Mouse (Mus musculus): ENCODE data around the gene Hsph1. TPM values are rescaled to one million over a fixed set of nuclear protein-coding genes. Genes with fewer than 3 reads are reported as not detected.
A peak's percentile ranks its signal among the peaks of the same experiment; 100 is the strongest.

Hsph1 gene
- polyA plus RNA-seq, 1 experiment from 2014 or later, result 26.4 TPM

DNA sequence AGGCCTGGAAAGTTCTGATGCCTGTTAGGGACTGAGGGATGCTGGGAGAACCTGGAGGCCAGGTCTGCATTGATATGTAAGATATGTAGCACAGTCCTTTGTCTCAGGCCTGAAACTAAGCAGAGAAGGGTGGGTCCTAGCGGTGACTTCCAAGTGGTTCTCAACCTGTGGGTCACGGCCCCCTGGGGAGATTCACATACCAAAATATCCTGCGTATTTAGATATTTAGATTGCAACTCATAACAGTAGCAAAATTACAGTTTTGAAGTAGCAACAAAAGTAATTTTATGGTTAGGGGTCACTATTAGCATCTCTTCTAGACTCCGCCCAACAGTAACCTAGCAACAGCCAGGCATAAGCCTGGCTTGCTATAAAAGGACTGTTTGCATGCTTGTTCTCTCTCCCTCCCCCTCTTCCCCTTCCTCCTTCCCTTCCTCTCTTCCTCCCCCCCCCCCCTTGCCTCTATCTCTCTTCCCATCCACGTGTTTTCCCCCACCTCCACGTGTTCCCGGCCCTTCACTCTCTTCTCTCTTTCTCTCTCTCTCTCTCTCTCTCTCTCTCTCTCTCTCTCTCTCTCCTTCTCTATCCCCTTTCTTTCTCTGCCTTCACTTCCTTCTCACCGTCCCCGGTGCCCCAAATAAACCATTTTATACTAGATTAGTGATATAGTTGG, 22.7 kb upstream of the Hsph1 start:
- Histone ChIP-seq H3K27me3 (no peaks in the 10 kb centered on the region), H3K36me3 (no peaks in the 10 kb centered on the region), H3K4me1 (replicated peaks) (no peaks in the 10 kb centered on the region), H3K4me3 (no peak overlapping the region), H3K4me2 (no peak overlapping the region), H3K9ac (no peak overlapping the region), H3K9me3 (replicated peaks) (no peaks in the 10 kb centered on the region), H3K27ac (no peak overlapping the region)
- WGBS, result 63% methylated on average over 9 of the region's 9 CpGs
- no peak for ATAC-seq (replicated peaks; ENCODE audit: insufficient number of reproducible peaks, insufficient read depth, low FRiP score, low read depth)

DNA sequence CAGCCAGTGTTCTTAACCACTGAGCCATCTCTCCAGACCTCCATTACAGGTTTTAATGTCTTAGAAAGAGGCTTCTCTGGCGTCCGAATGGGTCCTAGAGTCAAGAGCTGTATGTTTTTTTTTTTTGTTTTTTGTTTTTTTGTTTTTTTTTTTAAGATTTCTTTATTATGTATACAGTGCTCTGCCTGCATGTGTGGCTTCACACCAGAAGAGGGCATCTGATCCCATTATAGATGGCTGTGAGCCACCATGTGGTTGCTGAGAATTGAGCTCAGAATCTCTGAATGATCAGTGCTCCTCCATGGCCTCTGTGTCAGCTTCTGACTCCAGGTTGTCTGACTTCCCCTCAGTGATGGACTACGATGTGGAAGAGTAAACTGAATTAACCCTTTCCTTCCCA, 21.8 kb upstream of the Hsph1 start:
- H3K27me3 ChIP-seq, result no peaks in the 10 kb centered on the region
- 53% methylated on average over 3 of the region's 3 CpGs for WGBS
- ATAC-seq (replicated peaks; ENCODE audit: insufficient number of reproducible peaks, insufficient read depth, low FRiP score, low read depth), result no peak

DNA sequence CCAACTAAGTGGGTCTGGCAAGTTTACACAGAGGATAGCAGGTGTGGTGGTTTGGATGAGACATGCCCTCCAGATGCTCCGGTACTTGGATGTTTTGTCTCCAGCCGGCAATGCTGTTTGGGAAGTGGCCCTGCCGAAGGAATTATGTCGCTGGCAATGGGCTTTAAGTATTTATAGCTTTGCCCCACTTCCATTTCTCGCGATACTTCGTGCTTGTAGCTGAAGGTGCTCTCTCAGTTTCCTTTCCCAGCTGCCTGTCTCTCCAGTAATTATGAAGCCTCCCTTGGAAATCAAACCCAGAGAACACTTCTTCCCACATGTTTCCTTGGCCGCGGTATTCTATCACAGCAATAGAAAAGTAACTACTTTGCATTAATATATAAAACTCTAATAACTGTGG, 19.5 kb upstream of the Hsph1 start:
- no peak overlapping the region for H3K9ac ChIP-seq
- WGBS, result 87% methylated on average over 9 of the region's 9 CpGs
- H3K36me3 ChIP-seq, result no peaks in the 10 kb centered on the region

More for the DNA sequence above, 21.8 kb upstream of the Hsph1 start:
- no peak overlapping the region for H3K27ac ChIP-seq
- no peak overlapping the region for H3K4me3 ChIP-seq
- H3K9me3 ChIP-seq (replicated peaks), result no peaks in the 10 kb centered on the region
- H3K4me2 ChIP-seq, result no peak overlapping the region
- H3K4me1 ChIP-seq (replicated peaks), result no peaks in the 10 kb centered on the region
- no peak overlapping the region for H3K9ac ChIP-seq
- H3K36me3 ChIP-seq, result no peaks in the 10 kb centered on the region

DNA sequence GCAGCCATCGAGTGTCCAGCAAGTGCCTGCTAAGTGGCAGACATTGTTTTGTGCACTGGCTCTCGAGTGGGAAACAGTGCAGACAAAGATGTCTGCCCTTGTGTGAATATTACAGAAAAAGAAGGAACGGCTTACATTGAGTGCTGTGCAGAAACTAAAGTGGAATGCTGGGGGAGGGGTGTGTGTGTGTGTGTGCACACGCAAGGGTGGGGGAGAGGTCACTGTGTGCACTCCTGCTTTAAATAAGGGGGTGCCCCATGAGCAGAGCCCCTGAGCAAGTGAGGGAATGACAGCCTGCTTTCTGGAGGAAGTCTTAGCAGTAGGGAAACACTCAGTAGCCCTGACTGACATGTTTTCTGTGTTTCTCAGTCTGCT, 14.0 kb upstream of the Hsph1 start:
- no peak overlapping the region for H3K27ac ChIP-seq
- no peaks in the 10 kb centered on the region for H3K27me3 ChIP-seq
- no peak overlapping the region for H3K9ac ChIP-seq
- peaks cover 16% of the 10 kb centered on the region for H3K4me1 ChIP-seq (replicated peaks)
- no peaks in the 10 kb centered on the region for H3K36me3 ChIP-seq
- H3K4me2 ChIP-seq, result no peak overlapping the region
- H3K4me3 ChIP-seq, result no peak overlapping the region
- 56% methylated on average over 4 of the region's 4 CpGs for WGBS
- no peak for ATAC-seq (replicated peaks; ENCODE audit: insufficient number of reproducible peaks, insufficient read depth, low FRiP score, low read depth)
- H3K9me3 ChIP-seq (replicated peaks), result no peaks in the 10 kb centered on the region

More for the DNA sequence above, 19.5 kb upstream of the Hsph1 start:
- Histone ChIP-seq H3K4me1 (replicated peaks) (no peaks in the 10 kb centered on the region), H3K27ac (no peak overlapping the region), H3K4me3 (no peak overlapping the region), H3K9me3 (replicated peaks) (no peaks in the 10 kb centered on the region), H3K4me2 (no peak overlapping the region), H3K27me3 (no peaks in the 10 kb centered on the region)
- no peak for ATAC-seq (replicated peaks; ENCODE audit: insufficient number of reproducible peaks, insufficient read depth, low FRiP score, low read depth)

DNA sequence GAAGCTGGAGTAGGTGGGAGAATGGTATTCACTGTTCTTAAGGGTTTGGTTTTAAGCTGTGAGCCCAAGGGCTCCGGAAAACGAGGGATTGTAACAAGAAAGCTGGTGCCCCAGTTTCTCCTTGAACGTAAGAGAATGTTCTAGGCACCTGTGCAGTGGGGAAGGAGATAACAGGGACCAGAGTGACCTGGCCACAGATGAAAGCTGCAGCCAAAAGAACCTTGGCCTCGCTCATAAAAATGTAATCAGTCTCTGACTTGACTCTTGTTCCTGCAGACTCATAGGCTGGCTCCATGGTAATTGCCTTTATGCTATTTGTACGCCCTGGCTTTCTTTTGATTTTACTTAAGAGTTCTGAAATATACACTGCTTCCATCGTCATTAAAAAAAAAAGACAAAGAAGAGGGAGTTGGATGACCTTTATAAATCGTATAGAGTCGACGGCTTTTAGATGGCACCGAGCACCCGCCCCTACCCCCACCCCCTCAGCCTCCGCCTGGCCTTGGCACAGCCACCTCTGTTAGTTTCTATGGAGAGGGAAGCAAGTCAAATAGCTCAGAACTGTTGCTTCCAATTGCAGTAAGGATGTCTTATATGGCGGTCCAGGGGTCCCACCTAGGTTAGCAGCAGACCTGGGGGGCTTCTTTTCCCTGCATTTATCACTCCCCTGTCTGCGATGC, 13.5 kb upstream of the Hsph1 start:
- 77% methylated on average over 14 of the region's 14 CpGs for WGBS
- no peaks in the 10 kb centered on the region for H3K9me3 ChIP-seq (replicated peaks)

DNA sequence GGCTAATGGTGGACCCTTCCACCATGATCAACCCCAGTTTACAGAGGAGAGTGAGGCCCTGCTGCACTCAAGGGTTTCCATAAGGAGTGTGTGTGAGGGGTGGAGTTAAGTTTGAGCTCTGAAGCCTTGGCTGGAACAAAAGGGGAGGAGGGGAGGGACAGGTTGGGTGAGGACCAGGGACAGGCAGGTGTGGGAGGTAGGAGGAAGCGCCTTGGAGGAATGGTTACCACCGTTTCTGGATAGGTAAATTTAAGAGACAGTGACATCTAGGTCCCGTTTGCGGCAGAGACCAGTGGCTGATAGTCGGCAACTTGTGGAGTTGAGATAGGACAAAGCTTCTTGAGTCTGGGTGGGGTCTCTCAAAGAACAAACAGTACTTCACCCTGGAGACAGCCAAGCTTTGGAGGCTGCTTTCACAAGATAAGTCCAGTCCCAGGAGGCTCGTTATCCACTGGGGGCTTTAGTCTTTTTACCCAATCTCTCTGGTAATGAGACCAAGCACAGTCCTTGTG, 12.8 kb upstream of the Hsph1 start:
- H3K9ac ChIP-seq, result no peak overlapping the region
- H3K36me3 ChIP-seq, result no peaks in the 10 kb centered on the region
- peaks cover 16% of the 10 kb centered on the region for H3K4me1 ChIP-seq (replicated peaks)
- H3K27ac ChIP-seq, result no peak overlapping the region
- WGBS, result 48% methylated on average over 6 of the region's 6 CpGs
- no peak for ATAC-seq (replicated peaks; ENCODE audit: insufficient number of reproducible peaks, insufficient read depth, low FRiP score, low read depth)
- no peaks in the 10 kb centered on the region for H3K27me3 ChIP-seq
- no peak overlapping the region for H3K4me3 ChIP-seq
- no peak overlapping the region for H3K4me2 ChIP-seq
- no peaks in the 10 kb centered on the region for H3K9me3 ChIP-seq (replicated peaks)

More for the DNA sequence above, 13.5 kb upstream of the Hsph1 start:
- Histone ChIP-seq H3K9ac (no peak overlapping the region), H3K27ac (no peak overlapping the region), H3K27me3 (no peaks in the 10 kb centered on the region), H3K4me2 (no peak overlapping the region), H3K36me3 (no peaks in the 10 kb centered on the region), H3K4me1 (replicated peaks) (peaks cover 16% of the 10 kb centered on the region), H3K4me3 (no peak overlapping the region)
- ATAC-seq (replicated peaks; ENCODE audit: insufficient number of reproducible peaks, insufficient read depth, low FRiP score, low read depth), result no peak

DNA sequence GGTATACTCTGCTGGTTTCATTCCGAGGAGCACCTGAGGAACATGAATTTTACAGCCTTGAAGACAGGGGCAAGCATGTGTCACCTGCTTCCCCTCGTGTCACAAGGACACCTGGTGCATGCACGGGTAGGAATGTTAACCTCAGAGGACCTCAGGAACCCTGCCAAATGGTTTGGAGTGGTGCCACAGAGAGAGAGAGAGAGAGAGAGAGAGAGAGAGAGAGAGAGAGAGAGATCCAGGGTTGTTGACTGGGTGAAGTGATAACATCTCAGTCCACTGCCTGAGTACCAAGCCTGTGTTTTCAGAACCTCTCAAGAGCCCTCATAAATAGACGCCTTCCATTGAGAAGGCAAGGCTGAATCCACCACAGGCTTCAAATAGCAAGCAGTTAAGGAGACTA, 12.0 kb upstream of the Hsph1 start:
- Histone ChIP-seq H3K9ac (no peak overlapping the region), H3K27me3 (no peaks in the 10 kb centered on the region), H3K27ac (no peak overlapping the region), H3K4me2 (no peak overlapping the region), H3K9me3 (replicated peaks) (no peaks in the 10 kb centered on the region), H3K4me3 (no peak overlapping the region), H3K4me1 (replicated peaks) (peaks cover 16% of the 10 kb centered on the region), H3K36me3 (no peaks in the 10 kb centered on the region)
- WGBS, result 28% methylated on average over 4 of the region's 4 CpGs
- ATAC-seq (replicated peaks; ENCODE audit: insufficient number of reproducible peaks, insufficient read depth, low FRiP score, low read depth), result no peak

DNA sequence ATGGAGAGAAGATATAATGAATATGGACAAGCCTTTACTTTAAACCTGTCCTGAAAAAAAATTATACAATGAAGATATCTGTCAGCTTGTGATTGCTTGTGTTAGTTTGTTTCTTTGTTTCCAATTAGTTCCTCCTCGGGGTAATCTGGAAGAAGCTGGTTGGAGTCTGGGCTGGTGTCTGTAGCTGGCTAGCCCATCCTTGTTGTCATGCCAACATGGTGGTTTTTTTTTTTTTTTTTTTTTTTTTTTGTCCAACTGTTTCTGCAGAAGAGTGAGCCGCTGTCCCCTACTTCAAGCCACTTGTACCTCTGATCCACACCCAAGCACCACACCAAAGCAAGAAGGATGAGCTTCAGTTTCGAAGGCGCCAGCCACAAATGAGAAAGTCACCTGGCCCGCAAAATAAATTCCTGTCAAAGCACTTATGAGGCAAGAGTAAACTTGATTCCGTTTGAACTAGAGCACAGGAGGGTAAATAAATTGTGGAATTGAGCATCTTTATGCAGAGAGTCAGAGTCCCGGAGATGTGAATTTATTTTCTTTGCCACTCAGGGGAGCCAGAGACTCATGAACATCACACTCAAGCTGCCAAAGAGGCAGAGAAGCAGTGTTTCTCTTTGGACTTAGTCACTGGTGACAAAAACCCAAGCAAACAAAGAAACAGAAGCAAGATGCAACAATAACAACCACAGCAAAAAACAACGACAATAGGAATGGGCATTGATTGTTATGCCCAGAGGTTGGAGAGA, 11.4 kb upstream of the Hsph1 start:
- no peak overlapping the region for H3K27ac ChIP-seq
- no peaks in the 10 kb centered on the region for H3K9me3 ChIP-seq (replicated peaks)

DNA sequence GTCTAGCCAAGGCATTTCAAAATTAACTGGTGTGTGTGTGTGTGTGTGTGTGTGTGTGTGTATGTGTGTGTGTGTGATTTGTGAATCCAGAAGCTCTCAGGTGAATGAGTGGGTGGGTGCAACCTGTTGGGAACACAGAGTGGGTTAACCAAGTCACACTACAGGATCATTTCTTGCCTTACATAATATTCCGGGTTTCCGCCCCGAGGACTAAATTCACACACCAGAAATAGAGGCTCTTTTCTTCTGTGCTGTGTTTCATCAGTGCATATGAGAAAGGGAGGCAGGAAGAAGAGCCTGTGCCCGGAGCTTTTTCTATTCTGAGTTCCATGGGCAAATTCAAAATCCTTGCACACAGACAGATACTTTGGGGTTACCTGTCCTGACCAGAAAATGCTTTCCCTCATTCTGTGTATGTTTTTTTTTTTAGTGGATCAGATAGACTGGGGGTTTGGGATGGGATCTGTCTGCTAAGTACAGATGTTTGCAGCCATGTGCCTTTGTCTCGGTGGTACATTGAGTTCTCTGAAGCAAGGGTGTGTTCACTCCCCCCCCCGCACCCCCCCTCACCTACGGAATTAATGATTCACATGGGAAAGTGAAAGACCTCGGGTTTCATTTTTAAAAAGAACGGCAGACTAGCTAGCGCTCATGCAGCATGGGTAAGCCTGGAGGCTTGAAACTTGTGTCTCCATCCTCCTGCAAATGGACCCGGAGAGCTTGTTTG, 6.8 kb upstream of the Hsph1 start:
- ATAC-seq (replicated peaks; ENCODE audit: insufficient number of reproducible peaks, insufficient read depth, low FRiP score, low read depth), result no peak
- Histone ChIP-seq H3K9me3 (replicated peaks) (no peaks in the 10 kb centered on the region), H3K4me3 (no peak overlapping the region), H3K27me3 (no peaks in the 10 kb centered on the region), H3K4me1 (replicated peaks) (0 out of 2 replicates have a peak, but pooled peaks cover under 1% of the 10 kb centered on the region), H3K4me2 (no peak overlapping the region), H3K36me3 (no peaks in the 10 kb centered on the region), H3K27ac (no peak overlapping the region), H3K9ac (no peak overlapping the region)
- 78% methylated on average over 11 of the region's 11 CpGs for WGBS

More for the DNA sequence above, 11.4 kb upstream of the Hsph1 start:
- no peaks in the 10 kb centered on the region for H3K27me3 ChIP-seq
- no peak overlapping the region for H3K9ac ChIP-seq
- ATAC-seq (replicated peaks; ENCODE audit: insufficient number of reproducible peaks, insufficient read depth, low FRiP score, low read depth), result no peak
- H3K36me3 ChIP-seq, result no peaks in the 10 kb centered on the region
- no peak overlapping the region for H3K4me2 ChIP-seq
- H3K4me1 ChIP-seq (replicated peaks), result peaks cover 16% of the 10 kb centered on the region
- WGBS, result 69% methylated on average over 8 of the region's 8 CpGs
- no peak overlapping the region for H3K4me3 ChIP-seq

DNA sequence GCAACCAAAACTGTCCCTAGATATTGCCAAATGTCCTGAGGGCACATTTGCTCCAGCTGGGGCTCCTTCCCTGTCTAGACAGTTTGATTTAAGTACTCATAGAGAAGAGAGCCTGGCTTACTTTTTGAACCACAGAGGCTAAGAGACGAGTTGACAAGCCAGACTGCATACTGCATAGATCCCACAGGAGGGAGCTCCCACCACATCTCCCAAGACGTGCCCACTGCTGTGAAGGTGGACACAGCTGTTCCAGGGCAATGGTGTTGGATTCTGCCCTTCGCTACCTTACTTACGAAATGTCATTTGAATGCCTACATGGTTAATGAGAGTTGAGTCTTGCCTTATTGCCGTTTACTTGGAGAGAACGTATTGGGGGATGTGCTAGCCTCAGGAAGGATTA, 6.2 kb upstream of the Hsph1 start:
- Histone ChIP-seq H3K27me3 (no peaks in the 10 kb centered on the region), H3K9ac (no peak overlapping the region), H3K4me2 (no peak overlapping the region), H3K9me3 (replicated peaks) (no peaks in the 10 kb centered on the region), H3K36me3 (no peaks in the 10 kb centered on the region), H3K27ac (no peak overlapping the region), H3K4me3 (no peak overlapping the region), H3K4me1 (replicated peaks) (peaks cover under 1% of the 10 kb centered on the region; the same call in 1 of the 2 replicates)
- ATAC-seq (replicated peaks; ENCODE audit: insufficient number of reproducible peaks, insufficient read depth, low FRiP score, low read depth), result 0 out of 2 replicates have a peak, but pooled peaks have one; percentile 47
- WGBS, result 56% methylated on average over 6 of the region's 6 CpGs

Data from heart, embryonic 15.5 days (tissue).